Mouse (Mus musculus) neutrophil, adult 5-6 weeks (primary cell): Measurements from ENCODE around the gene Npepps. TPM values are rescaled to one million over a fixed set of nuclear protein-coding genes. Genes with fewer than 3 reads are reported as not detected.
A peak's percentile ranks its signal among the peaks of the same experiment; 100 is the strongest.
"Not testable (repeated sequence)": the region's sequence is repeated elsewhere in the genome, so short reads cannot be mapped to it uniquely, and the experiment has no call there.

Experiments used
- ATAC-seq: fragments of 151-379, 151-347 bp; 2 replicates; pipeline ENCODE4 v1.8.0; 2017; ENCODE audit warnings: mild to moderate bottlenecking, moderate TSS enrichment; ENCODE audit not compliant: insufficient number of reproducible peaks, poor library complexity, low FRiP score, severe bottlenecking; ENCODE audit errors: extremely low read depth
- total RNA-seq: library from RNA; stranded (forward); fragments of 200-1000 nt; gene quantifications from 2 replicates; pipeline ENCODE4 v1.2.3, GENCODE M21; 2017

Npepps gene
- total RNA-seq, 1 experiment from 2014 or later: 52.1 TPM

- ATAC-seq: no peak
Observed at GRCm38 (mm10) chr11:97191915-97192620, 88.4 kb downstream of the Npepps start.

- no peak for ATAC-seq
Observed at GRCm38 (mm10) chr11:97190992-97191391, 89.4 kb downstream of the Npepps start.

GRCm38 (mm10) chr11:97189645-97190044 lies 90.8 kb downstream of the Npepps start:
- ATAC-seq: not testable (repeated sequence)

- no peak for ATAC-seq
Observed at GRCm38 (mm10) chr11:97189231-97189630, 91.2 kb downstream of the Npepps start.

- ATAC-seq: no peak
Observed at GRCm38 (mm10) chr11:97188643-97188955, 91.8 kb downstream of the Npepps start.

- ATAC-seq: peak; percentile 75
Observed at GRCm38 (mm10) chr11:97187764-97188642, 92.4 kb downstream of the Npepps start, which contains the start of gene Kpnb1. Kpnb1 (minus strand) TSS chr11:97187881.

- peak; percentile 63 for ATAC-seq
Observed at GRCm38 (mm10) chr11:97186947-97187763, 93.3 kb downstream of the Npepps start.

GRCm38 (mm10) chr11:97185704-97186614 lies 94.5 kb downstream of the Npepps start:
- no peak for ATAC-seq

GRCm38 (mm10) chr11:97184875-97185274 lies 95.6 kb downstream of the Npepps start:
- ATAC-seq: no peak

GRCm38 (mm10) chr11:97182446-97182845 lies 98.0 kb downstream of the Npepps start:
- no peak for ATAC-seq

GRCm38 (mm10) chr11:97181061-97181460 lies 99.4 kb downstream of the Npepps start:
- ATAC-seq: no peak

- ATAC-seq: no peak
Observed at GRCm38 (mm10) chr11:97178198-97178597, 102.2 kb downstream of the Npepps start.

- ATAC-seq: 0 out of 2 replicates have a peak, but pooled peaks have one; percentile 36
Observed at GRCm38 (mm10) chr11:97176851-97177250, 103.6 kb downstream of the Npepps start.

- no peak for ATAC-seq
Observed at GRCm38 (mm10) chr11:97175499-97175898, 104.9 kb downstream of the Npepps start.

- no peak for ATAC-seq
Observed at GRCm38 (mm10) chr11:97160341-97160740, 120.1 kb downstream of the Npepps start.

GRCm38 (mm10) chr11:97156999-97157398 lies 123.4 kb downstream of the Npepps start:
- no peak for ATAC-seq
